Mouse (Mus musculus): ENCODE data around the gene Pcyt2.
"Not testable (repeated sequence)": the region's sequence is repeated elsewhere in the genome, so short reads cannot be mapped to it uniquely, and the experiment has no call there.

GRCm38 (mm10) chr11:120582982-120583293 is 34.8 kb downstream of the Pcyt2 start:
- TF ChIP-seq EP300, CTCF (IDR thresholded peaks at IDR 0.05): not testable (repeated sequence)
